Mouse (Mus musculus) MEL (cell line): ENCODE results near the gene Hoxd1. TPM values are rescaled to one million over a fixed set of nuclear protein-coding genes. Genes with fewer than 3 reads are reported as not detected.
A peak's percentile ranks its signal among the peaks of the same experiment; 100 is the strongest.

ENCODE experiments used
- DNase-seq: peaks from one replicate; pipeline ENCODE4 v3.0.0; 2011; ENCODE audit warnings: low read depth, low spot score
- H3K27ac ChIP-seq: 2 replicates; pipeline ENCODE4 v1.5.1; 2012; ENCODE audit warnings: low read depth, mild to moderate bottlenecking, control low read depth, low read length, moderate library complexity; ENCODE audit not compliant: control insufficient read depth
- H3K27me3 ChIP-seq, 2 experiments: fragments of 150-350 bp in 1 of 2; sonication (generic) in 1 of 2; 2 replicates each; pipeline ENCODE4 v1.6.1; 2012; ENCODE audit warnings: low read length in 2 of 2, mild to moderate bottlenecking in 2 of 2, improper control_type of control experiment in 1 of 2, moderate library complexity in 1 of 2; ENCODE audit not compliant: insufficient read depth in 2 of 2, control insufficient read depth in 1 of 2
- H3K36me3 ChIP-seq, 2 experiments: 2 replicates each; pipeline ENCODE4 v1.6.1; 2012 to 2014; ENCODE audit warnings: low read length in 2 of 2, improper control_type of control experiment in 1 of 2, inconsistent platforms in 1 of 2, mild to moderate bottlenecking in 1 of 2; ENCODE audit not compliant: insufficient read depth in 2 of 2, control insufficient read depth in 1 of 2
- H3K4me1 ChIP-seq, 2 experiments: fragments of 150-350 bp in 1 of 2; sonication (generic) in 1 of 2; 2 replicates each; pipeline ENCODE4 v1.6.1; 2012; ENCODE audit warnings: low read length in 2 of 2, improper control_type of control experiment in 1 of 2, mild to moderate bottlenecking in 1 of 2; ENCODE audit not compliant: insufficient read depth in 2 of 2, control insufficient read depth in 1 of 2
- H3K4me3 ChIP-seq, 2 experiments: fragments of 150-350 bp in 1 of 2; sonication (generic) in 1 of 2; 2 replicates each; pipeline ENCODE4 v1.5.1; 2012; ENCODE audit warnings: low read depth in 2 of 2, low read length in 2 of 2, mild to moderate bottlenecking in 2 of 2, moderate library complexity in 2 of 2, control low read depth in 1 of 2, improper control_type of control experiment in 1 of 2; ENCODE audit not compliant: control insufficient read depth in 1 of 2, insufficient read depth in 1 of 2
- H3K79me2 ChIP-seq: 2 replicates; pipeline ENCODE4 v1.6.1; 2012; ENCODE audit warnings: mild to moderate bottlenecking, low read length, moderate library complexity; ENCODE audit not compliant: control insufficient read depth, poor library complexity, insufficient read depth
- H3K9ac ChIP-seq: 2 replicates; pipeline ENCODE4 v1.6.1; 2012; ENCODE audit warnings: low read depth, mild to moderate bottlenecking, control low read depth, low read length, moderate library complexity; ENCODE audit not compliant: control insufficient read depth, poor library complexity, severe bottlenecking
- H3K9me3 ChIP-seq: fragments of 150-350 bp; sonication (generic); replicated peaks from 2 replicates; pipeline ENCODE4 v1.6.1; 2012; ENCODE audit warnings: mild to moderate bottlenecking, low read length, improper control_type of control experiment, moderate library complexity; ENCODE audit not compliant: insufficient read depth
- ETS1 ChIP-seq: IDR thresholded peaks from 2 replicates; pipeline ENCODE4 v1.6.1; 2012; ENCODE audit warnings: low read depth, mild to moderate bottlenecking, inconsistent platforms, low read length, improper control_type of control experiment, moderate library complexity
- HCFC1 ChIP-seq: IDR thresholded peaks from 2 replicates; pipeline ENCODE4 v1.6.1; 2012; ENCODE audit warnings: low read depth, mild to moderate bottlenecking, inconsistent platforms, low read length, improper control_type of control experiment, moderate library complexity
- JUND ChIP-seq: IDR thresholded peaks from 2 replicates; pipeline ENCODE4 v1.6.1; 2011; ENCODE audit warnings: low read depth, mild to moderate bottlenecking, improper control_type of control experiment, low read length
- MAFK ChIP-seq: IDR thresholded peaks from 2 replicates; pipeline ENCODE4 v1.6.1; 2011; ENCODE audit warnings: low read depth, mild to moderate bottlenecking, low read length, improper control_type of control experiment, borderline replicate concordance
- MEF2A ChIP-seq: IDR thresholded peaks from 2 replicates; pipeline ENCODE4 v1.6.1; 2014; ENCODE audit warnings: low read depth, mild to moderate bottlenecking, inconsistent platforms, low read length, improper control_type of control experiment; ENCODE audit not compliant: poor library complexity, insufficient replicate concordance, severe bottlenecking; ENCODE audit errors: extremely low read depth
- MYB ChIP-seq: IDR thresholded peaks from 2 replicates; pipeline ENCODE4 v1.6.1; 2011; ENCODE audit warnings: mild to moderate bottlenecking, low read depth, low read length, improper control_type of control experiment
- MYC ChIP-seq: IDR thresholded peaks from 2 replicates; pipeline ENCODE4 v1.6.1; 2011; ENCODE audit warnings: low read depth, mild to moderate bottlenecking, low read length, improper control_type of control experiment, moderate library complexity
- NRF1 ChIP-seq: IDR thresholded peaks from 2 replicates; pipeline ENCODE4 v1.6.1; 2014; ENCODE audit warnings: low read depth, mild to moderate bottlenecking, inconsistent platforms, low read length, improper control_type of control experiment, moderate library complexity; ENCODE audit not compliant: poor library complexity, insufficient read depth, severe bottlenecking
- RCOR1 ChIP-seq: IDR thresholded peaks from 2 replicates; pipeline ENCODE4 v1.6.1; 2012; ENCODE audit warnings: low read depth, mild to moderate bottlenecking, inconsistent platforms, low read length, improper control_type of control experiment
- SIN3A ChIP-seq: IDR thresholded peaks from 2 replicates; pipeline ENCODE4 v1.6.1; 2012; ENCODE audit warnings: low read length, improper control_type of control experiment, inconsistent platforms
- SMC3 ChIP-seq: IDR thresholded peaks from 2 replicates; pipeline ENCODE4 v1.6.1; 2011; ENCODE audit warnings: low read depth, low read length, improper control_type of control experiment
- TBP ChIP-seq: IDR thresholded peaks from 2 replicates; pipeline ENCODE4 v1.8.0; 2011; ENCODE audit warnings: low read depth, low read length, improper control_type of control experiment
- TCF12 ChIP-seq: IDR thresholded peaks from 2 replicates; pipeline ENCODE4 v1.6.1; 2014; ENCODE audit warnings: low read depth, mild to moderate bottlenecking, inconsistent platforms, low read length, improper control_type of control experiment, moderate library complexity
- USF1 ChIP-seq: IDR thresholded peaks from 2 replicates; pipeline ENCODE4 v1.6.1; 2014; ENCODE audit warnings: low read depth, mild to moderate bottlenecking, inconsistent platforms, low read length, improper control_type of control experiment, moderate library complexity
- USF2 ChIP-seq, 2 experiments: IDR thresholded peaks; 2 replicates each; pipeline ENCODE4 v1.6.1; 2011 to 2012; ENCODE audit warnings: improper control_type of control experiment in 2 of 2, low read length in 2 of 2, borderline replicate concordance in 1 of 2, inconsistent platforms in 1 of 2, low read depth in 1 of 2, mild to moderate bottlenecking in 1 of 2; ENCODE audit not compliant: insufficient read depth in 1 of 2
- ZC3H11A ChIP-seq: IDR thresholded peaks from 2 replicates; pipeline ENCODE4 v1.6.1; 2012; ENCODE audit warnings: low read depth, mild to moderate bottlenecking, inconsistent platforms, low read length, improper control_type of control experiment
- ZNF384 ChIP-seq: IDR thresholded peaks from 2 replicates; pipeline ENCODE4 v1.6.1; 2012; ENCODE audit warnings: low read depth, mild to moderate bottlenecking, inconsistent platforms, low read length, improper control_type of control experiment
- polyA plus RNA-seq, 2 experiments: library from polyadenylated mRNA; stranded (reverse) in 1 of 2; unstranded in 1 of 2; fragments of >175 nt in 1 of 2; fragments of >200 nt in 1 of 2; gene quantifications; 2 replicates each; pipeline versions ENCODE4 v1.2.1 to v1.2.4; 2012; ENCODE audit warnings: low replicate concordance in 2 of 2, low read depth in 1 of 2; ENCODE audit not compliant: insufficient read length in 2 of 2, insufficient read depth in 1 of 2, missing spikeins in 1 of 2
- total RNA-seq: library from RNA; depleted of rRNA; stranded (reverse); fragments of 300-350 nt; gene quantifications from 2 replicates; pipeline ENCODE4 v1.2.3, GENCODE M21; 2012

Hoxd1 gene
- total and polyA plus RNA-seq, 3 experiments, result not detected

GRCm38 (mm10) chr2:74714156-74714789, 48.5 kb upstream of the Hoxd1 start:
- Histone ChIP-seq H3K9me3 (no peaks in the 10 kb centered on the region), H3K4me1 (no peaks in the 10 kb centered on the region), H3K27ac (no peak overlapping the region), H3K27me3 (peaks cover 0 to 1% of the 10 kb centered on the region in 2 experiments; a peak in 1 of 4 replicates), H3K79me2 (no peaks in the 10 kb centered on the region), H3K36me3 (no peaks in the 10 kb centered on the region), H3K4me3 (no peak overlapping the region), H3K9ac (no peak overlapping the region)
- DNase-seq, result no peak
- TF ChIP-seq NRF1 (no peak), MEF2A (no peak), SMC3 (no peak), ETS1 (no peak), TCF12 (no peak), USF2 (IDR thresholded peaks at IDR 0.05; ENCODE audit: borderline replicate concordance in 1 of 2, insufficient read depth in 1 of 2, low read depth in 1 of 2, low read length in 2 of 2) (no peak), ZNF384 (no peak), JUND (no peak), MAFK (no peak), USF1 (no peak), HCFC1 (no peak), RCOR1 (no peak), MYC (no peak), SIN3A (no peak), TBP (no peak), ZC3H11A (no peak)

- Histone ChIP-seq H3K9ac (no peak overlapping the region), H3K9me3 (no peaks in the 10 kb centered on the region), H3K27ac (no peak overlapping the region), H3K36me3 (no peaks in the 10 kb centered on the region), H3K27me3 (peaks cover 0 to 1% of the 10 kb centered on the region in 2 experiments; a peak in 1 of 4 replicates), H3K79me2 (no peaks in the 10 kb centered on the region), H3K4me3 (peak overlapping the region in 1 of 2 experiments; percentile 26; a peak in 1 of 4 replicates), H3K4me1 (no peaks in the 10 kb centered on the region)
- no peak for TF ChIP-seq MYB
- TF ChIP-seq NRF1, result peak; percentile 73
- peak; percentile 20 for DNase-seq
Measured at GRCm38 (mm10) chr2:74714881-74715280, 47.9 kb upstream of the Hoxd1 start.
